Mouse (Mus musculus) limb, embryonic 12.5 days (tissue): ENCODE data around the gene Mmp25. TPM values are rescaled to one million over a fixed set of nuclear protein-coding genes. Genes with fewer than 3 reads are reported as not detected.

Source experiments
- ATAC-seq: fragments of 200-750 bp; cut with Nextera tagmentation; 2 replicates; pipeline ENCODE4 v1.8.0; 2017; ENCODE audit warnings: low read depth, moderate TSS enrichment; ENCODE audit not compliant: insufficient number of reproducible peaks, insufficient read depth, low FRiP score, low TSS enrichment
- H3K27ac ChIP-seq: fragments of 300-500 bp; sonication (generic); 2 replicates; pipeline ENCODE4 v1.5.1; 2016; ENCODE audit warnings: mild to moderate bottlenecking, moderate library complexity
- H3K27me3 ChIP-seq: fragments of 300-500 bp; sonication (generic); 2 replicates; pipeline ENCODE4 v1.6.1; 2016; ENCODE audit warnings: mild to moderate bottlenecking, moderate library complexity
- H3K36me3 ChIP-seq: fragments of 300-500 bp; sonication (generic); 2 replicates; pipeline ENCODE4 v1.6.1; 2016; ENCODE audit warnings: mild to moderate bottlenecking, moderate library complexity
- H3K4me1 ChIP-seq: fragments of 300-500 bp; sonication (generic); replicated peaks from 2 replicates; pipeline ENCODE4 v1.6.1; 2016
- H3K4me2 ChIP-seq: fragments of 300-500 bp; sonication (generic); 2 replicates; pipeline ENCODE4 v1.6.1; 2016; ENCODE audit warnings: mild to moderate bottlenecking, moderate library complexity
- H3K4me3 ChIP-seq: fragments of 300-500 bp; sonication (generic); replicated peaks from 2 replicates; pipeline ENCODE4 v1.5.1; 2016; ENCODE audit warnings: mild to moderate bottlenecking
- H3K9ac ChIP-seq: fragments of 300-500 bp; sonication (generic); replicated peaks from 2 replicates; pipeline ENCODE4 v1.6.1; 2016; ENCODE audit warnings: mild to moderate bottlenecking, moderate library complexity
- H3K9me3 ChIP-seq: fragments of 300-500 bp; sonication (generic); 2 replicates; pipeline ENCODE4 v1.6.1; 2016; ENCODE audit warnings: mild to moderate bottlenecking, moderate library complexity
- WGBS: fragments of 180-500 bp; shearing (Covaris S2); methylation state at CpG from one replicate; pipeline ENCODE4 v1.1.7; 2016; 5-methylcytosine and 5-hydroxymethylcytosine counted together
- polyA plus RNA-seq: library from polyadenylated mRNA; unstranded; fragments of >200 nt; fragmentation: Nextera tagmentation; extraction: Ambion mirVana; gene quantifications from 2 replicates; pipeline ENCODE4 v1.2.1, GENCODE M21; 2016

The Mmp25 gene
- 0.92 and 0.99 TPM in 2 replicates for polyA plus RNA-seq

DNA sequence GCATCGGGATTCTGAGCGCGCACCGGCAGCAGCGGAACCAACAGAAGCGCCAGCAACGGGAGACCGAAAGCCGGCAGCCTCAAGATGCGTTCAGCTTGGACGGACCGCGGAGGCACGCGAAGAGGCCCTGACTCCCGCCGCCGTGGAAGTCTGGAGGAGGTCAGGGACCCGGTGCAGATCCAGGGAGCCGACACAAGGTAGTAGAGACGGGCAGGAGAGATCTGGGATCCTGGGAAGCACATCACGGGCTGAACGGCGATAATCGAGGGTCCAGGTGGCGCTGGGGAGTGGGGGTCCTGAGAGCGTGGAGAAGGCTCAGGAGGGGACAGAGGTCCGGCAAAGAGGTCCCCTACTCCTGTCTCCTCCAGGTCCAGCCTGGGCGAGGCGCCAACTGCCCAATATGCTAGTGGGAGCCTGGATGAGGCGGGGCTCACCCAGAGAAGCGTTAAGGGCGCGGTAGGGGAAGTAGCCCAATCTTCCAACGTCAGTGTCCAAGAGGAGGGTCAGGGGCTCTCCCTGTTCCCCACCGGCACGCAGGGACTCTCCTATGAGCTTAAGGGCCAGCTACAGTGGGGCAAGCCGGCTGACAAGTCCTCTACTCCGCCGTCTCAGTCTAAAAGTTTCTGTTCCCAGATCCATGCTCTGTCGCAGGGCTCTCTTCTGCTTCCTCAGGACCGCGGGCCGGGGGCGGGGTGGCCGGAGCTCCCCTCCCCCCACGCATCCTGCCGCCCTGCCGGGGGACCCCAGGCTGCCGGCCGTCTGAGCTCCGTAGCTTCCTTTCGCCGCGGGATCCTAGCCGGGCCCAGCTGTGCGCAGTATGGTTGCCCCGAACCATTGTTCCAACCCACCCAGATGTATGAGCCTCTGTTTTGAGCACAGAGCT is at the start of gene Mmp25:
Mmp25 (minus strand) TSS at position 665 of the 883 bp plus-strand sequence.
- Histone ChIP-seq H3K27me3 (peaks cover 36% of the 10 kb centered on the region), H3K4me1 (peaks cover 7% of the 10 kb centered on the region), H3K36me3 (no peaks in the 10 kb centered on the region), H3K4me2 (peak within 1 kb of the TSS; percentile 87), H3K9ac (peak within 1 kb of the TSS; percentile 64), H3K27ac (no peak within 1 kb of the TSS), H3K4me3 (peak within 1 kb of the TSS; percentile 50), H3K9me3 (no peaks in the 10 kb centered on the region)
- under 1% methylated on average over 56 of the region's 58 CpGs for WGBS
- ATAC-seq: no peak; the same call in 1 of the 2 replicates

GRCm38 (mm10) chr17:23694491-23694890 is 49.4 kb upstream of the Mmp25 start:
- Histone ChIP-seq H3K4me2 (no peak overlapping the region), H3K9ac (no peak overlapping the region), H3K4me3 (no peak overlapping the region), H3K4me1 (peaks cover 22% of the 10 kb centered on the region), H3K27me3 (peaks cover 20% of the 10 kb centered on the region), H3K36me3 (no peaks in the 10 kb centered on the region), H3K9me3 (no peaks in the 10 kb centered on the region), H3K27ac (no peak overlapping the region)
- WGBS: 59% methylated on average over 1 of the region's 1 CpGs
- ATAC-seq: no peak

DNA sequence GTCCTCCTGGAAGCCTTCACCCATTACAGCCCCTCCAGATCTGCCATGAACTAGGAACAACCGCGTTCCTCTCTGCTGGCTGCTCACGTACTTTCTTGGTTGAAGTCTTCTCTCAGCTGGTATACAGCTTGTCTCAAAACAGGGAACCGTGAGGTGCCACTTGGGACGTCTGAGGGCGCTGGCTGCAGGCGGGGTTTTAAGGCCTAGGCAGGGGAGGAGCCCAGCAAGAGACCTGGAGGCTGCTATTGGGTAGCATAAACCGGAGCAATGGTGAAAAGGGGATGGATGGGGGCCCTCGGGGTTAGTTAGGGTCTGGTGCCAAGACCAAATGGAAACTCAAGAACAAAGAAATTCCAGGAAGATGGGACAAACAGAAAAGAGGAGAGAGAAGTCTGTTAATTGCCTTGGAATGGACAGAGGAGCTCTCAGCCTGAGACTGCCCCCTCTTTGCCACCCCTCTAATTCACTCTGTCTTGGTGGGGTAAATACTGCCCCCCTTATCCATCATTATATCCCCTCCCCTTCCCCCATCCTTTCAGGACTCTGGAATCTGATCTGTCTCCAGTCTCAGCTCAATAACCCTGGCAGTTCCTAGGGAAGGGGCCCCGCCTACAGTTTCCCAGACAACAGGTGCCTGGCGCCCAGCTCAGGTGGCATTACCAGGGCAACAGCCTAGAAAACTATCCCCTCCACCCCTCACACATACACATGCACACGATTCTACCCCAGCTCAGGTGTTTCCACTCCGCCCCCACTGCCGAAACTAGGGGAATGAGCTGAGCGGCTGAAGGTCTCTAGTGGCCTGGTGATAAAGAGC is 39.0 kb upstream of the Mmp25 start, which contains the start of gene Cldn9:
Cldn9 (minus strand) TSS at position 171 of the 817 bp plus-strand sequence.
- ATAC-seq: peak; percentile 83
- H3K27me3 ChIP-seq: peaks cover 59% of the 10 kb centered on the region

GRCm38 (mm10) chr17:23683226-23683625 is 38.1 kb upstream of the Mmp25 start:
- ATAC-seq: 0 out of 2 replicates have a peak, but pooled peaks have one; percentile 5
- Histone ChIP-seq H3K27ac (no peak overlapping the region), H3K4me2 (peak overlapping the region; percentile 48), H3K9ac (peak overlapping the region; percentile 50), H3K4me3 (peak overlapping the region; percentile 28), H3K36me3 (no peaks in the 10 kb centered on the region), H3K4me1 (peaks cover 34% of the 10 kb centered on the region), H3K27me3 (peaks cover 68% of the 10 kb centered on the region), H3K9me3 (no peaks in the 10 kb centered on the region)
- 12% methylated on average over 15 of the region's 15 CpGs for whole genome bisulfite sequencing

More for the DNA sequence above, 39.0 kb upstream of the Mmp25 start, which contains the start of gene Cldn9:
- Histone ChIP-seq H3K4me2 (peak within 1 kb of the TSS; percentile 48), H3K9me3 (no peaks in the 10 kb centered on the region), H3K4me1 (peaks cover 32% of the 10 kb centered on the region), H3K9ac (peak within 1 kb of the TSS; percentile 50), H3K36me3 (no peaks in the 10 kb centered on the region), H3K4me3 (peak within 1 kb of the TSS; percentile 28), H3K27ac (peak within 1 kb of the TSS; percentile 23; the same call in 1 of the 2 replicates)
- 11% methylated on average over 15 of the region's 15 CpGs for WGBS

DNA sequence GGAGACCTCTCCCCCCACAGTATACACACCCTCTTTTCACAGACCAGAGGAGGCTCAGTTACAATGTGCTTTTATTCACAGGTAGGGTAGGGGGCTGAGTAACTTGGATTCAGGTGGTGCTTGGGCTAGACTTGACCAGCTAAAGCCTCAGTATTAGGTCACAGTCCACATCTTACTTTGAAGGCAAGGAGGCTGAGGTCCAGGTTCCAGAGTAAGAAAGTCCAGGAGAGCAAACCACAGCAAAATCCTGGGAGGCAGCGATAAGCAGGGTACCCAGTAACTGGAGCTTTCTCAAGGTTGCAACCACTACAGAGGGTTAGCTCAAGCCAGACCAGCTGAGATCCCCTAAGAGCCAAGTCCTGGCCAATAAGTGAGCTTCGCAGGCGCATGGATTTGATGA is 37.5 kb upstream of the Mmp25 start:
- 62% methylated on average over 3 of the region's 3 CpGs for WGBS
- Histone ChIP-seq H3K27ac (no peak overlapping the region), H3K9ac (no peak overlapping the region), H3K9me3 (no peaks in the 10 kb centered on the region), H3K27me3 (peaks cover 73% of the 10 kb centered on the region), H3K4me3 (peak overlapping the region; percentile 28), H3K4me2 (peak overlapping the region; percentile 48), H3K36me3 (no peaks in the 10 kb centered on the region), H3K4me1 (peaks cover 34% of the 10 kb centered on the region)
- no peak for ATAC-seq

DNA sequence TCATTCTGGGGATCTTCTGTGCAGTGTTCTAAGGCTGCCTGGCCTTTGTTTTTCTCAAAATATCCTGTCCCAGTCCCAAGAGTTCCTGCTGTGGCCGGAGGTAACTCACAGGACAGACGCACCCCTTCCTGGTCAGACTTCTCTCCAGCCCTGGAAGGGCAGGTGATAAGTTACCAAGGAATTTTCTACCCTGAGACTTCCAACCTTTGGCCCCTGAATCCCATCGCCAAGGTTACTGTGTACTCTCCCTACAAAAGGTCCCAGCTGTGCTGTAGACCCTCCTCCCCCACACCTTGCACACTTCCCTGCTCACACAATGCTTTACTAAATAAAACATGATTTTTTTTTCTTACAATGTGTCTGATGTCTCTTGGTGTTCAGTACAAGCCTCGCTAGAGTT is 37.0 kb upstream of the Mmp25 start:
- Histone ChIP-seq H3K36me3 (no peaks in the 10 kb centered on the region), H3K9me3 (no peaks in the 10 kb centered on the region), H3K27me3 (peaks cover 73% of the 10 kb centered on the region), H3K4me2 (0 out of 2 replicates have a peak overlapping the region, but pooled peaks have one; percentile 48), H3K4me1 (peaks cover 34% of the 10 kb centered on the region), H3K27ac (no peak overlapping the region), H3K4me3 (no peak overlapping the region), H3K9ac (no peak overlapping the region)
- ATAC-seq: no peak
- 64% methylated on average over 4 of the region's 4 CpGs for WGBS

GRCm38 (mm10) chr17:23681086-23681485 is 36.0 kb upstream of the Mmp25 start:
- WGBS: 65% methylated on average over 10 of the region's 10 CpGs
- Histone ChIP-seq H3K27me3 (peaks cover 80% of the 10 kb centered on the region), H3K9me3 (no peaks in the 10 kb centered on the region), H3K9ac (no peak overlapping the region), H3K4me1 (peaks cover 42% of the 10 kb centered on the region), H3K4me2 (no peak overlapping the region), H3K4me3 (no peak overlapping the region), H3K27ac (no peak overlapping the region), H3K36me3 (no peaks in the 10 kb centered on the region)
- no peak for ATAC-seq

DNA sequence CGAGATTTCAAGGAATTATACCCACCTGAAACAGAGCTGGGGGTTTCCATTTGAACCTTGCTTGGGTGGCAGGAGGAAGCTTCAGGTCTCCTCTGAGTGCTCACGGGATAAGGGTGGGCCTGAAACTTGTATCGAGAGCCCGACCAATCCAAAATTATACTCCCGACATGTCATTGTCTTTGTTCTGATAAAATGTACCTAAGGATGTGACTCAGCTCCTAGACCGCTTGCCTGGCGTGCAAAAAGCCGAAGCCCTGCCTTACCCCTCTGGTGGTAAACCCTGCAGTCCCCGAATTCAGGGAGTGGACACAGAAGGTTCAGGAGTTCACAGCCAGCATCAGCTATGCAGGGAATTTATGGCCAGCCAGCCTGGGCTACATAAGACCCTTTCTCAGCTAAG is 35.3 kb upstream of the Mmp25 start:
- WGBS: 75% methylated on average over 9 of the region's 9 CpGs
- H3K4me1 ChIP-seq: peaks cover 49% of the 10 kb centered on the region
- H3K27ac ChIP-seq: no peak overlapping the region
- H3K4me3 ChIP-seq: no peak overlapping the region
- H3K9me3 ChIP-seq: no peaks in the 10 kb centered on the region
- H3K4me2 ChIP-seq: 0 out of 2 replicates have a peak overlapping the region, but pooled peaks have one; percentile 55
- H3K27me3 ChIP-seq: peaks cover 86% of the 10 kb centered on the region
- no peak overlapping the region for H3K9ac ChIP-seq
- no peak for ATAC-seq
- H3K36me3 ChIP-seq: no peaks in the 10 kb centered on the region

- no peak for ATAC-seq
- peaks cover 55% of the 10 kb centered on the region for H3K4me1 ChIP-seq
- peak within 1 kb of the TSS; percentile 36 for H3K4me3 ChIP-seq
- peak within 1 kb of the TSS; percentile 55 for H3K4me2 ChIP-seq
- H3K27me3 ChIP-seq: peaks cover 90% of the 10 kb centered on the region
- no peaks in the 10 kb centered on the region for H3K9me3 ChIP-seq
- H3K27ac ChIP-seq: no peak within 1 kb of the TSS
- H3K36me3 ChIP-seq: no peaks in the 10 kb centered on the region
- no peak within 1 kb of the TSS for H3K9ac ChIP-seq
- 2% methylated on average over 38 of the region's 38 CpGs for WGBS
Observed at GRCm38 (mm10) chr17:23679127-23679835, 34.2 kb upstream of the Mmp25 start, which contains the start of gene Cldn6. Gene Cldn6, plus strand, starts transcription at chr17:23679249.

GRCm38 (mm10) chr17:23677236-23677679 is 32.2 kb upstream of the Mmp25 start, which contains the start of gene Tnfrsf12a:
Gene Tnfrsf12a, minus strand, starts transcription at chr17:23677468.
- H3K36me3 ChIP-seq: no peaks in the 10 kb centered on the region
- H3K9me3 ChIP-seq: no peaks in the 10 kb centered on the region
- peak within 1 kb of the TSS; percentile 50 for H3K9ac ChIP-seq
- peaks cover 70% of the 10 kb centered on the region for H3K27me3 ChIP-seq
- under 1% methylated on average over 34 of the region's 34 CpGs for WGBS
- H3K4me2 ChIP-seq: peak within 1 kb of the TSS; percentile 97
- peak within 1 kb of the TSS; percentile 49 for H3K4me3 ChIP-seq
- peaks cover 46% of the 10 kb centered on the region for H3K4me1 ChIP-seq
- no peak within 1 kb of the TSS for H3K27ac ChIP-seq
- ATAC-seq: no peak
